Mouse (Mus musculus) intestine, embryonic 15.5 days (tissue): Measurements from ENCODE around the gene Acpp. TPM values are rescaled to one million over a fixed set of nuclear protein-coding genes. Genes with fewer than 3 reads are reported as not detected.
"Not testable (repeated sequence)": the region's sequence is repeated elsewhere in the genome, so short reads cannot be mapped to it uniquely, and the experiment has no call there.

Experiments used
- ATAC-seq: fragments of 200-750 bp; cut with Nextera tagmentation; 2 replicates; pipeline ENCODE4 v1.8.0; 2017; ENCODE audit warnings: moderate TSS enrichment, moderate library complexity
- H3K27ac ChIP-seq: fragments of 300-500 bp; sonication (generic); 2 replicates; pipeline ENCODE4 v1.5.1; 2015; ENCODE audit warnings: mild to moderate bottlenecking, inconsistent platforms
- H3K27me3 ChIP-seq: fragments of 300-500 bp; sonication (generic); replicated peaks from 2 replicates; pipeline ENCODE4 v1.6.1; 2015; ENCODE audit warnings: inconsistent platforms
- H3K36me3 ChIP-seq: fragments of 300-500 bp; sonication (generic); 2 replicates; pipeline ENCODE4 v1.6.1; 2015; ENCODE audit warnings: inconsistent platforms
- H3K4me1 ChIP-seq: fragments of 300-500 bp; sonication (generic); replicated peaks from 2 replicates; pipeline ENCODE4 v1.6.1; 2015; ENCODE audit warnings: inconsistent platforms
- H3K4me2 ChIP-seq: fragments of 300-500 bp; sonication (generic); replicated peaks from 2 replicates; pipeline ENCODE4 v1.6.1; 2015; ENCODE audit warnings: mild to moderate bottlenecking, inconsistent platforms
- H3K4me3 ChIP-seq: fragments of 300-500 bp; sonication (generic); replicated peaks from 2 replicates; pipeline ENCODE4 v1.5.1; 2015; ENCODE audit warnings: inconsistent platforms
- H3K9ac ChIP-seq: fragments of 300-500 bp; sonication (generic); 2 replicates; pipeline ENCODE4 v1.6.1; 2015; ENCODE audit warnings: inconsistent platforms
- H3K9me3 ChIP-seq: fragments of 300-500 bp; sonication (generic); 2 replicates; pipeline ENCODE4 v1.6.1; 2016; ENCODE audit warnings: inconsistent platforms
- WGBS: fragments of 180-500 bp; shearing (Covaris S2); methylation state at CpG from one replicate; pipeline ENCODE4 v1.1.7; 2015; 5-methylcytosine and 5-hydroxymethylcytosine counted together
- polyA plus RNA-seq: library from polyadenylated mRNA; unstranded; fragments of >200 nt; fragmentation: Nextera tagmentation; extraction: Ambion mirVana; gene quantifications from 2 replicates; pipeline ENCODE4 v1.2.1, GENCODE M21; 2015

The Acpp gene
- 1.5 TPM in 2 replicates for polyA plus RNA-seq

- no peaks in the 10 kb centered on the region for H3K27me3 ChIP-seq
- peak within 1 kb of the TSS; percentile 20 for H3K4me3 ChIP-seq
- H3K36me3 ChIP-seq: no peaks in the 10 kb centered on the region
- H3K27ac ChIP-seq: peak within 1 kb of the TSS; percentile 51
- 16% methylated on average over 18 of the region's 18 CpGs for WGBS
- H3K9me3 ChIP-seq: no peaks in the 10 kb centered on the region
- H3K4me1 ChIP-seq: no peaks in the 10 kb centered on the region
- H3K4me2 ChIP-seq: peak within 1 kb of the TSS; percentile 57
- peak within 1 kb of the TSS; percentile 23; the same call in 1 of the 2 replicates for H3K9ac ChIP-seq
- ATAC-seq: peak; percentile 91
Measured at GRCm38 (mm10) chr9:104337183-104337931, at the start of gene Acpp. Gene Acpp (minus strand): TSS chr9:104337748.

DNA sequence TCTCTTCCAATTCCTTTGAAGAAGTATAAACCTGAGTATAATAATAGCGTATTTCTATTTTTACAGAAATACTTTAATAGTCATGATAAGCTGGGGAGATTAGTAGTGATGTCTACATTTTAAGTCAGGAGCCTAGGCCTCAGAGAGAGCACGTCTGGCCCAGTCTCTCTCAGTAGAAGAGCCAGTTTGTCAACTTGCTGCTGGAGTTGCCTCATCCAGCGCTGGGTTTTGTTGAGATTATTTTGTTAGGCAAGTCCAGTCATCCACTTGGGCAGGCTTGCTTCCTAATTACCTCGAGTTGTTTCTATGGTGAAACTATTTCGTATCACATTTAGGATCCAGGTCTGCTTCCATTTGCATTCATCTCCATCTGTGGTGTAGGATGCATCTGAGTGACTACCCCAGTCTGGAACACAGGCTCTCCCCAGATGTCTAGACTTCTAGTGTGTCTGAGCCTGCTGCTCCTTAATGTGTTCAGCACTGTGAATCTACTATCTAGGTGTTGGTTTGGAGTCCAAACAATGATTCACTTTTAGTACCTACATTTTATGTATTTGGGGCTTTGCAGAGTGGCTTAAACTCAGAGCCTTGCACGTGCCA, 45.1 kb upstream of the Acpp start:
- no peaks in the 10 kb centered on the region for H3K27me3 ChIP-seq
- 81% methylated on average over 6 of the region's 6 CpGs for WGBS
- H3K27ac ChIP-seq: no peak overlapping the region
- no peak overlapping the region for H3K4me2 ChIP-seq
- H3K36me3 ChIP-seq: no peaks in the 10 kb centered on the region
- no peaks in the 10 kb centered on the region for H3K9me3 ChIP-seq
- no peak overlapping the region for H3K9ac ChIP-seq
- ATAC-seq: no peak
- no peak overlapping the region for H3K4me3 ChIP-seq
- H3K4me1 ChIP-seq: no peaks in the 10 kb centered on the region

DNA sequence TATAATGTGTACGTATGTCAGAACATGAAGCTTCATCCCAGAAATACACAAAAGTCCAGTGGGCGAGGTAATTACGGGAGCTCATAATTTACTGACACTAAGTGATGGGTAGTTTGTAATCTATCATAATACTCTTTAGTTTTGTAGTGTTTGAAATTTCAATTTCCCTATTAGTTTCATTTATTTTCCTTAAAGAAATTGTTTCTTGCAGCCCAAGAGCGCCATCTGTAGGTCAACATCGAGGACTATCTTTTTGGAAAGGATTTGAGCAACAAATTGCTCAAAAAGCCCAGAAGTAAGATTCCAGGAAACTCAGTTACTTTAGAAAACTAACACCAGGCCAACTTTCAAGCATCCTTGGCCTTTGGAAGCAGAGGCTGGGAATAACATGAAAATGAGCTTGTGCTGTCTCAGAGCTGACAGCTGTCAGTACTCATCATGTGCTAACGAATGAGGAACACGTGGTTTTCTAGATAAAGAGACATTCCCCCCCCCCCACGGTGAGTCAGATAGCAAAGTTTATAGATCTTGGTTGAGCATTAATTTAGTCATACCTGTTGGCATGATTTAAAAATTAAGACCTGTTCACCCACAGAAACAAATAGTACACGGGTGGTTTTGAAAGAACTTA, 42.1 kb upstream of the Acpp start:
- Histone ChIP-seq H3K9me3 (no peaks in the 10 kb centered on the region), H3K4me1 (no peaks in the 10 kb centered on the region), H3K4me2 (no peak overlapping the region), H3K9ac (no peak overlapping the region), H3K27ac (no peak overlapping the region), H3K27me3 (no peaks in the 10 kb centered on the region), H3K36me3 (no peaks in the 10 kb centered on the region), H3K4me3 (no peak overlapping the region)
- 61% methylated on average over 9 of the region's 9 CpGs for WGBS
- no peak for ATAC-seq

DNA sequence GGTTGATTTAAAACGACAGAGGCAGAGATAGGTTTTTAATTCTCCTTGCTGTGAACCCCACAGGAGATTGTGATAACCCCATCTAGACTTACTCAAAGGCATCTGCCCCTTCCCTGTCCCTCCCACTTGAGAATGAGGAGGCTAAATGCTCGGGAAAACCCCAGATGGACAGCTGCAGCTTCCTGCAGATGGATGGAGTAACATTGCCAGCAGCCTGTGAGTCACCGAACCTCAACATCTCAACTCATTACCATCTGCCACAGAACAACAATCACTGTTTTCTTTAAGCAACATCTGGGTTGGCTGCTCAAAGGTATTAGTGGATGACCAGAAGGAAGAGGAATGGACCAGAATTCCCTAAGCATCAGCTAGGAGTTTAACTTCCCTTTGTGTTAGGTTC, 38.0 kb upstream of the Acpp start:
- no peak for ATAC-seq
- H3K27me3 ChIP-seq: no peaks in the 10 kb centered on the region
- H3K4me1 ChIP-seq: no peaks in the 10 kb centered on the region
- no peak overlapping the region for H3K27ac ChIP-seq
- H3K4me3 ChIP-seq: no peak overlapping the region
- H3K9me3 ChIP-seq: no peaks in the 10 kb centered on the region
- H3K4me2 ChIP-seq: no peak overlapping the region
- WGBS: 45% methylated on average over 3 of the region's 3 CpGs
- no peak overlapping the region for H3K9ac ChIP-seq
- H3K36me3 ChIP-seq: no peaks in the 10 kb centered on the region

GRCm38 (mm10) chr9:104373253-104373652, 35.7 kb upstream of the Acpp start:
- H3K27ac ChIP-seq: no peak overlapping the region
- H3K36me3 ChIP-seq: no peaks in the 10 kb centered on the region
- H3K9me3 ChIP-seq: no peaks in the 10 kb centered on the region
- no peak overlapping the region for H3K4me3 ChIP-seq
- 28% methylated on average over 6 of the region's 6 CpGs for WGBS
- no peak overlapping the region for H3K4me2 ChIP-seq
- H3K9ac ChIP-seq: no peak overlapping the region
- H3K27me3 ChIP-seq: no peaks in the 10 kb centered on the region
- ATAC-seq: 0 out of 2 replicates have a peak, but pooled peaks have one; percentile 36
- no peaks in the 10 kb centered on the region for H3K4me1 ChIP-seq

GRCm38 (mm10) chr9:104366983-104367382, 29.4 kb upstream of the Acpp start:
- no peaks in the 10 kb centered on the region for H3K4me1 ChIP-seq
- H3K9me3 ChIP-seq: no peaks in the 10 kb centered on the region
- no peak overlapping the region for H3K9ac ChIP-seq
- no peak overlapping the region for H3K27ac ChIP-seq
- ATAC-seq: no peak
- H3K4me3 ChIP-seq: no peak overlapping the region
- H3K36me3 ChIP-seq: no peaks in the 10 kb centered on the region
- H3K4me2 ChIP-seq: no peak overlapping the region
- H3K27me3 ChIP-seq: no peaks in the 10 kb centered on the region
- WGBS: 93% methylated on average over 2 of the region's 2 CpGs

DNA sequence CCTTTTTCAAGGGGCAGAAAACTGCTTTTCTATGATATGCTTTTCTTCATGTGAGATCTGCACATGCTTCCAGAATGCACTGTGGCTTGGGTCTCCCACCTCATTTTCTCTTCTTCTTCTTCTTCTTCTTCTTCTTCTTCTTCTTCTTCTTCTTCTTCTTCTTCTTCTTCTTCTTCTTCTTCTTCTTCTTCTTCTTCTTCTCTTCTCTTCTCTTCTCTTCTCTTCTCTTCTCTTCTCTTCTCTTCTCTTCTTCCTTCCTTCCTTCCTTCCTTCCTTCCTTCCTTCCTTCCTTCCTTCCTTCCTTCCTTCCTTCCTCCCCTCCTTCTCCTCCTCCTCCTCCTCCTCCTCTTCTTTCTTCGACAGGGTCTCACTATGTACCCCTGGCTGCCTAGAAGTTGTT, 24.4 kb upstream of the Acpp start:
- H3K27ac ChIP-seq: peak overlapping the region; percentile 54; the same call in 1 of the 2 replicates
- H3K9me3 ChIP-seq, H3K36me3 ChIP-seq, H3K27me3 ChIP-seq, H3K4me1 ChIP-seq, H3K9ac ChIP-seq, H3K4me3 ChIP-seq, ATAC-seq: not testable (repeated sequence)
- WGBS: 71% methylated on average over 1 of the region's 1 CpGs
- peak overlapping the region; percentile 35; the same call in 1 of the 2 replicates for H3K4me2 ChIP-seq

- peak; percentile 90 for ATAC-seq
- 57% methylated on average over 17 of the region's 17 CpGs for WGBS
- Histone ChIP-seq H3K36me3 (no peaks in the 10 kb centered on the region), H3K9me3 (no peaks in the 10 kb centered on the region), H3K4me1 (no peaks in the 10 kb centered on the region), H3K4me3 (0 out of 2 replicates have a peak overlapping the region, but pooled peaks have one; percentile 9), H3K9ac (no peak overlapping the region), H3K4me2 (peak overlapping the region; percentile 35; the same call in 1 of the 2 replicates), H3K27ac (peak overlapping the region; percentile 54; the same call in 1 of the 2 replicates), H3K27me3 (no peaks in the 10 kb centered on the region)
Measured at GRCm38 (mm10) chr9:104361073-104361891, 23.7 kb upstream of the Acpp start.

DNA sequence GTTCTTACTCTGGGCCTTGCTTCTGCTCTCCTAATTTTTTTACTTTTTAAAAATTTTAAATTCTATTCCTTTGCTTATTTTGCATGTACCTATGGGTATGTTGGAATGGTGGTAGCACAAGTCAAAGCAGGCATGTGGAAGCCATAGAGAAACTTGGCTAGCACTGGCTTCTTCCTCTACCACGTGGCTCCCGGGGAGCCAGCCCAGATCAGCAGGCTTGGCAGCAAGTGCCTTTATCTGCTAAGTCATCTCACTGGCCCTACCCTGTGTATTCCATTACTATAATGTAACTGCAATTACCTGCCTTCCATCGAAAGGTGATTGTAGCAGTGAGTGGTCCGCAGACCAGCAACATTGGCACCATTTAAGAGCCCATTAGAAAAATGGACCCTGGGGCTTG, 22.8 kb upstream of the Acpp start:
- Histone ChIP-seq H3K4me1 (no peaks in the 10 kb centered on the region), H3K9ac (no peak overlapping the region), H3K4me2 (no peak overlapping the region), H3K9me3 (no peaks in the 10 kb centered on the region), H3K27ac (no peak overlapping the region), H3K36me3 (no peaks in the 10 kb centered on the region), H3K4me3 (no peak overlapping the region), H3K27me3 (no peaks in the 10 kb centered on the region)
- WGBS: 83% methylated on average over 4 of the region's 4 CpGs
- no peak for ATAC-seq

DNA sequence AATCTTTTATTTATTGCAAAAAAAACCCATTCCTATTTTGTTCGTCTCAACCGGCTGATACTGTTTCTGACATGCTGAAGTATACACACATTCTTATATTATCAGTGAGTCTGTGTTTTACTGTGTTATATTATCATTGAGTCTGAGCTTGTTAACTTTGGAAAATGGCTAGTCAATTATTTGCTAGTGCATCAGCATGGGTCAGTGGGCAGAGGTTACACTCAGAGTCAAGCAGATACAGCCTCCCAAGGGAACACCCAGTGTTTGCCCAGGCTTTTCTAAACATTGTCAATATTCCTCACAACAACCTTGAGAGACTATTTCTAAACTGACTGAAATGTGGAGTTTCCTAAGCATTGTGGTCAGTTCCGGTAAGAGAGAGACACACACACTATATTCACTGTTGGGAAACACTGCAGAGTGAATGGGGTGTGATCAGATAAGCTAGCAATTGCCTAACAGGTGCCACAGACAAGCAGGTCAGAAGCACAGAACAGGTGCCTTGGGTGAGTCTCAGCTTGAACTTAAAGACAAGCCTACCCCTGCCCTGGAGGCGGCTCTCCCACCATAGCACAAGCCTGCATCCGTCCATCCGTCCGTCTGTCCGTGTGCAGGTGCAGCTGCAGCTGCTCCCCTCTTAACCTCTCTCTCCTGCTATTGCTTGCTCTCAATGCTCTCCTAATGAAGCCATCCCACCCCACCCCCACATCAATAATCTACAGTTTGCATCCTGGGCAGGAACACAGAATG, 18.1 kb upstream of the Acpp start:
- H3K27ac ChIP-seq: peak overlapping the region; percentile 81
- WGBS: 54% methylated on average over 8 of the region's 8 CpGs
- H3K27me3 ChIP-seq: no peaks in the 10 kb centered on the region
- H3K4me1 ChIP-seq: no peaks in the 10 kb centered on the region
- no peak overlapping the region for H3K9ac ChIP-seq
- peak overlapping the region; percentile 39; the same call in 1 of the 2 replicates for H3K4me2 ChIP-seq
- H3K9me3 ChIP-seq: no peaks in the 10 kb centered on the region
- no peaks in the 10 kb centered on the region for H3K36me3 ChIP-seq
- ATAC-seq: peak; percentile 98
- no peak overlapping the region for H3K4me3 ChIP-seq

- 80% methylated on average over 5 of the region's 5 CpGs for WGBS
- H3K36me3 ChIP-seq: no peaks in the 10 kb centered on the region
Measured at GRCm38 (mm10) chr9:104344136-104344535, 6.6 kb upstream of the Acpp start.

More at GRCm38 (mm10) chr9:104344136-104344535, 6.6 kb upstream of the Acpp start:
- Histone ChIP-seq H3K4me1 (no peaks in the 10 kb centered on the region), H3K4me3 (no peak overlapping the region), H3K27me3 (no peaks in the 10 kb centered on the region), H3K9me3 (no peaks in the 10 kb centered on the region), H3K27ac (no peak overlapping the region), H3K9ac (no peak overlapping the region), H3K4me2 (no peak overlapping the region)
- ATAC-seq: no peak
